Mouse (Mus musculus): ENCODE results near the gene 1700029H14Rik.
A peak's percentile ranks its signal among the peaks of the same experiment; 100 is the strongest.

1700029H14Rik gene

DNA sequence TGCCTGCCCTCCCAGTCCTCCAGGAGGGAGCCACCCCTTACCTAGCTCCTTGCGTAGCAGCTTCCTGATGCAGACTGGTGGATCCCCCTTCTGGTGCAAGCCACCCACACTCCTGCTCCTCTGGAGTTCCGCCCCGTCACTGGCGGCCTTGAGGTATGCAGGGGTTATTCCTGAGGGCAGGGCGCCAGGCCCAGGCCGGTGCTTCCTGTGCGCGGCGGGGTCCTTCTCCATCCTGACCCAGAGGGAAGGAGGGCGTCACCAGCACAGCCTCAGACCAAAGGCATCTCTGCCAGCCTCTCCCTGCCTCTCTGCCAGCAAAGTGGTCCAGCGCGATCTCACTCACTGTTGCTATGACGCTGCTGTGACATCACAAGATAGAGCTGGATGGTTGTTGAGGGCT is at the start of gene 1700029H14Rik:
Gene 1700029H14Rik (minus strand): TSS at position 344 of the 400 bp plus-strand sequence.
- DNase-seq: no peak

DNA sequence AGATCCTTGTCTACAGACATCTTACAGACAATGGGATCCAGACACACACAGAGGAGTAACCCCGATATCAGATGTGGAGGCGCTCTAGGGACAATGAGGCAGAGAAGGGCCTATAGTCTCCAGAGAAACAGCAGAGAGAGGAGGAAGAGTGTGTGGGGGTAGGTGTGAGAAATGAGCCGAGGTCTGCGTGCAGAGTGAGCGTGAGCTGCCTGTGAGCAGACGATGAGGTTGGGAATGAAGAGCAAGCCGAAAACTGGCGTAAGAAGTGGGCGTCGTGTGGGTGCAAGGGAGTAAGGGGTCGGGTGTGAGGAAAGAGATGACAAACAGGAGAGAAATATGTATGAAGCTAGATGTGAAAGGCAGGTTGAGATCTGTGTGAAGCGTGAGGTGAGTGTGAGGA is 49.4 kb upstream of the 1700029H14Rik start:
- no peak for DNase-seq

DNA sequence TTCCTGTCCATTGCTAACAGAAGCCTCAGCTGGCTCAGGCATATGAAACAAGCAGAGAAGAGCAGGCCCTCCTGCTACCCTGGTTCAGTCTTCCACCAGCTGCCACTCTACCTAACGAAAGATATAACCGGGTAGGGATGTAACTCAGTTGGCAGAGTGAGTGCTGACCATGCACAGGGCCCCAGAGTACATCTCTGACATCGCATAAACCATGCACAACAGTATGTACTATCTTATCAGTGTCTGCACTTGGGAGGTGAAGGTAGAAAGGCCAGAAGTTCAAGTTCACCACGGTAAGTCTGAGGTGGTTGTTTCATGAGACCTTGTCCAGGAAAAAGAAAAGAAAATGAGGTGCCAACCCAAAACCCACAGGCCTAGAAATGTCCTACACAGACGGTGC is 47.7 kb upstream of the 1700029H14Rik start:
- no peak for DNase-seq

DNA sequence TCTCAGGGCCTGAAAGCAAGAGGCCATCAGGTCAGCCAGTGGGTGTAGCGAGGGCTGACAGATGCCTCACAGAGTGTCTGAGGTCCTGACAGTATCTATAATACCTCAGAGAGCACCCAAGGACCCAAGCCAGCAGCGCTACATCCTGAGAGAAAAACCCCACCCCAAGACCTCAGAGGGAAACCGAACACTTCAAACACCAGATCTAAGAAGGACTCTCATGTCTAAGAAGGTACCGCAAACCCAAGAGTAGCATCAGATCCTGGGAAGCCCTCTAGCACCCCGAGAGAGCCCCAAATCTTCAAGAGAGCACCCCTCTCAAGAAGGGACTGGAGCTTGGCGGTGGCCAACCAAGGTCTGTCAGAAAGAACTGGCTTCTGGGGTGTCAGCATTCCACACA is 46.7 kb upstream of the 1700029H14Rik start:
- DNase-seq: no peak

DNA sequence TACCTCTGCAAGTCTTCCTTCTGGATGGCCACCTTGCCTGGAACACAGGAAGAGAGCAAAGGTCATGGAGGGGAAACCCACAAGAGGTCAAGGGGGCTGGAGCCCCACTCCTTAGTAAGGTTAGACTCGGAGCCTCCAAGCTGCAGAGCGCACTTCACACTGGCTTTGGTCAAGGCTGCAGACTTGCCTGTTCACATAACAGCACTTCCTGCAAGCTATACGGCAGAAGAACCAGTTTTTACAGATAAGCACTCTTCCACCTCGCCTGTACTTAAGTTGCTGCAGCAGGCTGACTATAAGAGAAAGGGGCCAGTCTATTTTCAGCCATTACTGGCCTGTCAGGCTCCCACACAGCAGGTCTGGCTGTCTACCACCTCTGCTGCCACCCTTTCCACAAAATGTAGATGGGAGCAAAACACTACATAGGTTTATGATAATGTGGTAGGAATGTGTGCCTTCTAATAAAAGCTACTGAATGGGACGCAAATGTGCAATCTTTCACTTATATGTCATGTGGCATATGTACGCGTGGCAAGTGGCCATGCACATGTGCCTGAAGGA is 43.7 kb upstream of the 1700029H14Rik start:
- no peak for DNase-seq

DNA sequence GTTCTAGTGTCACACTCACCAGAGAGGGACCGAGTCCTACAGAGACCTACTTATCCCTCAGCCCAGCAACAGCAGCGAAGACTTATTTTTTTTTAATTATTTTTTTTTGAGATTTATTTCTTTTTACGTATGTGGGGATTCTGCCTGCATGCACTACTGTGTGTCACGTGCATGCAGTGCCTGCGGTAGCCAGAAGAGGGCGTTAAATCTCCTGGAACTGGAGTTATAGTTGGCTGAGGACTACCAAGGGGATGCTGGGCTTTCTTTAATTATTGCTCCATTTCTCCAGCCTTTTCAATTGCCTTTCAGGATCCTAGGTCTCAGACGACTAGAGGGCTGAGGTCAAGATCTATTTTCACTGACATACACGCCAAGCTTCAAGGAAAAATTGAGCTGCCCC is 40.4 kb upstream of the 1700029H14Rik start:
- DNase-seq: peak; percentile 19

DNA sequence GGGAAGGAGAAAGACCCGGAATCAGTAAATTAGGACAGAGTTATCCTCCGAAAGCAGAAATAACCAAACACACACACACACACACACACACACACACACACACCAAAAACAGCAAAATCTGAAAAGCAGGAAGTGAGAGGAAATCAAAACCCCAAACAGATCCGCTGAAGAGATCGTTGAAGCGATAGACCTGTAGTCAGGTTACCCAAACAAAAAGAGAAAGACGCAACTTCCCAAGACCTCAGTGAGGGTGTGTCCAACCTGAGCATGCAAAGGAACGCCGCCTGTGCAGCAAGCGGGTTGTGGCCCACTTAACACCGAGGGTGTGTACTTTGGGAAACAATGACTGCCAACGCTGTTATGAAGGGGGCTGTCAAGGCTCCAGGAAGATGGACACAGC is 38.9 kb upstream of the 1700029H14Rik start:
- DNase-seq: peak; percentile 24

DNA sequence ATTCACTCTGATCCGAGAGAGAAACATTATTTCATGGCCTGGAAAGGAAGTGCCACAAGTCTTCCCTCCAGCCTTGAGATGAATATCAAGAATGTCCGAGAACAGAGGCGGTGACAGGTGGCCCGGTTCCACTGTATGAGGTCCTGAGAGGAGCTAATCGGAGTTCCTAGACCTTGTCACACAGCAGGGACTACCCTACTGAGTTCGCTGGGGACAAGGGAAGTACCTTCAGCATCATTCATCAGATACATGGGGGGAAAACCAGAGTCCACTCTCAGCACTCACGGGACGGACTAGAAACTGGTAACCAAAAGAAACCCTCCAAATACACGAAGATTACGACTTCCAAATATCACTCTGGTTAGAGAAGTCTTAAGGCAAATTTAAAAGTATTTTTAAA is 38.5 kb upstream of the 1700029H14Rik start:
- DNase-seq: no peak

DNA sequence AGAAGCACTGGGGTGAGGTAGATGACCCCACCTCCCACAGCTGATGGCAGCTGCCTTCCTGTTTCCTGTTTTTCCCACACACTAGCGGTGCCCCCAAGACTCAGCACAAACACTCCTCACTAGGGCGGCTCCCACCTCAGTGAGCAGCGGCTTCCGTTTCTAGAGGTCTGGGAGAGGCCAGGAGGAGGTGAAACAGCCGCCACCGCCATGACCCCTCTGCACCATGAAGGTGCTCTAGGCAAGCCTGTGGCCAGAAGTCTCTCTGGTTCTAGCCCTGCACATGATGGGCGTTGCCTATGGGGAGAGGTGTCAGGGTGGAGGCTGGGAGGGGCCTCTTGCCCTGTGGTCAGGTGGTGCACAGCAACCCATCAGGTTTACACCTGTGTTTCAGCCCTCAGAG is 37.9 kb upstream of the 1700029H14Rik start:
- DNase-seq: peak; percentile 34

DNA sequence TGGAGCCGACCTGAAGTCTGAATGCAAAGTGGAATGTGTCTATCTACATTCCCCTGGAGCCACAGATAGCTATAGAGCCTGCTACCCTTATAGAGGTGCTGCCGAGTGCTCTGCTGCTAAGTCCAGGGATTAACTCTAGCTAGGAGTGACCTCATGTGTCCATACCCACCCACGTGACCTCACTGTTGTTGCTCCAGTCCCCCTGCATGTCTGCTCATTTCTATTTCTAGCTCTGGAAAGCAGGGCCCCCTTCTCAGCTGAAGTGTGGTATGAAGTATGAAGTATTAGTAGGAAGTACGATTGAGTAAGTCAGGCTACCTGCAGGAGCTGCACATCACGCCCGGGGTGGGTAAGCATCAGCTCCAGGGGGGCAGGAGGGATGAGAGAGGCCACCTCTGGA is 35.5 kb upstream of the 1700029H14Rik start:
- DNase-seq: no peak

DNA sequence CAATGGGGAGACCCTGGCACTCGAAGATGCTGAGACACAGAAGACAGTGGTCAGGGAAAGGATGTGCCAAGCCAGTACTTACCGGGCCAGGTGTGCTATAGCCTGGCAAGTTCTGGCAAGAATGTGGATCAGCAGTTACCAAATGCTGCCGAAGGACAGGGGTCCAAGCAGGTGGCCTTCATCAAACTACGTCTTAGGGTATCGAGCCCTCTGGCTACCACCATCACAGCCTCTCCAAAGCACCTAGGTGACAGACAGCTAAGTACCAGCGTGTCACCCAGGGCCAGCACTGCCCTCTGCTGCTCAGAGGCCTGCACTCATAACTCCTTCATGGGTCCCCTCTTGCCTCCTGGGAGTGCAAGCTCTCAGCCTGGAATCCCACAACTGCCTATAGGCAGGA is 33.6 kb upstream of the 1700029H14Rik start:
- DNase-seq: no peak

DNA sequence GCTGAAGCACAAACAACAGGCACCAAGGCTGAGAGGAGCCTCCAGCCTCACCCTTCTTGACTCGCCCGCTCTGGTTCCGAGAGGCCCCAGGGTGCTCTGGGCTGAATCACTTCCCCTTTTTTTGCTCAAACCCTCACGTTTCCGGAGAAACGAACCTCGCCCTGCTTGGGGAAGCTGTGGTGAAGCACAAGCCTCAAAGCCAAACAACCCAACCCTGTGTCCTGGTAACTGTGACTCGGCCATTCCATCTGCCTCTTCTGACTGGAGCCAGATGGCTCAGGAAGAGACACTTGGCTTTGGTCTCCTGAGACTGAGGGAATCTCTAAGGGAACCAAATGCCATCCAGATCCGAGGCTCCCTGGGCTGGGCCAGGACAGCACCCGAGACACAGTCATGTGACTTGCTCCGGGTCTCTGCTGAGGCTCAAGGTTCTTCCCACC is 32.6 kb upstream of the 1700029H14Rik start:
- peak; percentile 28 for DNase-seq

DNA sequence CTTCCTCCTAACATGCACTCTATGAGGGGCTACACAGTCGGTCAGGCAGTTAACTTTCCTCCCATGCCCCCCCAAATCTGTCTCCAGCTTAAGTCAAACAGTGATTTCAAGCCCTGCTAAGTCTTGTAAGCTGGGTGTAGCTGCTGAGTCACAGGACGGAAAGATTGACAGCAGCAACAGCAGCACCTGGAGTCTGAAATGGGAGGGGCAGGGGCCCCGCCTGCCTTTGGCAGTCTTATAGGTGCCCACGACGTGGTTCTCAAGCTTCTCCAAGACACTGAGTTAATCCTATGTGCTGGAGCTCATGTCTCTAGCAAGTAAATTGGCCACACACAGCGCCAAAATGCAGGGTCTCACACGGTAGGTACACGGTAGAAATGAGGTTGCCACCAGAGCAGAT is 31.1 kb upstream of the 1700029H14Rik start:
- DNase-seq: no peak

DNA sequence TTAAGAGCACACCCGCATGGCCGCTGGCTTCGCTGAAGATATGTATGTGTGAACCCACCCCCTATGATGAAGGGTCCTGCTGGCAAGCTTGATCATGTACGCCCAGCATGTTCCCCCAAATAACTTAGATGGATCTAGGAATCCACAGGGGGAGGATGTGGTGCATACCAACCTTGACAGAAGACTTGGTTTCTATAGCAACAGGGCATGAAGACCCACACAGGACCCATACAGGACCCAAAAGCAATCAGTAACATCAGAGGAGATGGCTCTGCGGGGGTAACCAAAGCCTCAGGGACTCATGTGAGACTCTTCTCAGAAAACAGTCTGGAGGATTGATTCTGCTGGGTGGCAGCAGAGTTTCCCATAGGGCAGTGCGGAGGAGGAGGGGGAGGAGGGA is 29.0 kb upstream of the 1700029H14Rik start:
- no peak for DNase-seq

DNA sequence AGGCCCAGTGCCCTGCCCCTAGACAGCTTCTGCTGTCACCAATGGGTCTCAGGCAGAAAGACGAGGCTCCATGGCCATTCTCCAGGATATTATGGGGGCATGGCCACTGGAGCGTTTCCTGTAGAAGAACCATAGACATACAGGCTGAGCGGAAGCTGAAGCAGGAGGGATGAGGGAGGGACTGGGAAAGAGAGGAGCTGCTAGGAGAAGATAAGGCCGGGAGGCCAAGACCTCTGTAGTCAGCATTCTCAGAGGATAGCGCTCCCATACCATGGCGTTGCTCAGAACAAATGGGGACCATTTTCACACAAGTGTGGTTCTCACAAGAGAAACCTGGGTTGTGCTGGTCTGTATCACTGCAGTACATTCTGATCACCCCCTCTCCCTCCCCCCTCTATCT is 26.8 kb upstream of the 1700029H14Rik start:
- DNase-seq: no peak

DNA sequence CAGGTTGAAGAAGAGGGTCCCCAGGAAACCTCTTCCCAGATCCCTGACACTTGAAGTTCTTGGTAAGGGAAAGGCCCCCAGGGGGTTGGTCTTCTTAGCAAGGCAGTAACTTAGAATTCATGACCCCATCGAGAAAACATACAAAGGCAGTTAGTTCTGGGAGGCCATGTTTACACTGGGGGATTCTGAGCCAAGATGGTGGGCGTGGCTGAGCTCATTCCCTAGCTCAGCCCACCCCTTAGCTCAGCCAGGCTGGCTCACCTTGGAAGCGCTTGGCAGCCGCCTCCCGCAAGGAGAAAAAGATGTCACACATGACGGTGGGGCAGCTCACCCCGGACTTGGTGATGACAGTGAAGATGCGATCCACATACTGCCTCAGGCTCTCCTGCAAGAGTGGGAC is 22.4 kb upstream of the 1700029H14Rik start:
- no peak for DNase-seq

DNA sequence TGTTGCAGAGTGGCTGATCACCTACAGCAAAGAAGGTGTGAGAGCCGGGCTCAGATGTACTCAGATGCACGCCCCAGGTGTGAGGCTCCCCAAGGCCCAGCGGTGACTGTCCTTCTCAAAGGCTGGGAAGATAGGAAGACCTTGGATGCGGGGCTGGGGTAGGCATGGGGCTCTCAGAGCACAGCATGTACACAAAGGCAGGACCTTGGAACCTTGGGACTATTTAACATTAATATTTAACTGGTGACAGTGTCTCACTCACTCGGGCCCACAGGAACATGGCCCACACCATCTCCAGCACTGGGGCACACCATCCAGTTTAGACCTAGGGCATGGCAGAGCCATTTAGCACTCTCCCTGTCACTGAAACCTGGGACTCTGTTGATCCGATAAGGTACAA is 15.6 kb upstream of the 1700029H14Rik start:
- peak; percentile 55 for DNase-seq

DNA sequence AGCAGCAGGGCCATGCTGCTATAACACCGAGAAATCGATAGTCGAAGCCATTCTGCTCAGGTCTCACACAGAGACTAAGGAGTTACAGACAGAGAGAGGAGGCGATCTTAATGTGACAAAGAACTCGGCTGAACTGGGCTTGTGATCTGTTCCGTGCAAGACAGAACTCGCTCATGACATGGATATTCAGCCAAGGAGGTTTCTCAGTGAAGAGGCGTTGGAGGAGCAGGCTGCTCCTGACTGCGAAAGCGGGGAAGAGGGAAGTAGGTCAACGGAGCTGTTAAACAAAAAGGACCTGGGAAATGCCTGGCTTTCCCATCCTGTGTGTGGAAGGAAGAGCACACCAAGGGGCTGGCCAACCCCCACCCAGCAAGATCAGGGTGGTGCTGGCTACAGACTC is 9.7 kb upstream of the 1700029H14Rik start:
- no peak for DNase-seq

DNA sequence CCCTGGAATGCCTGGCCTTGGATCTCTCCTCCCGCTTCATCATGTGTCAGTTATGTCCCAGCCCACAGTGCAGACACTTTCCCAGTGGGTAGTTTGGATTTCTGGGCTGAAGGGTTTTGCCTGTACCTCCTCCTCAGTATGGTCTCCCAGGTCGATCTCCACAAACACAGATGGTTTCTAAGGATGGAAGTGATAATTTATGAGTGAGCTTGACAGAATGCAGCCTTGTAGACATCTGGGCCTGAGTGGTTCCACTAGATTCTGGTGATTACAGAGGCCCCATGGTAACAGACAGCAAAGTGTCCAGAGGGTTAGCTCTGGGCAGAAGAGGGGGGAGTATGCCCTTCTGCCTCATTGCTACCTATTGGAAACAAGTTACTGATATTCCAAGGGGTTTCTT is 4.7 kb downstream of the 1700029H14Rik start:
- DNase-seq: no peak

DNA sequence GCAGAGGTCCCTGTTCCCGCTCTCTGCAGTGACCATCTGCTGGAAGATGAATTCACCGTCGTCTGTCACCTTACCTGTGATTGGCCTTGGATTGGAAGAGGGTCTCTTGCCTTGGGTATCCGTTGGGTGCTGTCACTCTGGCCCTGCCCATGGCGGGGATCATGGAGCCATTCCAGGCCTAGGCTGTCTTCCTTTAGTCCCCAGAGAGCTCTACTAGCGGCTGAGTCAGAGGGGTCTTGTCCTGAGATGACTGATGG is 10.8 kb downstream of the 1700029H14Rik start:
- DNase-seq: no peak

DNA sequence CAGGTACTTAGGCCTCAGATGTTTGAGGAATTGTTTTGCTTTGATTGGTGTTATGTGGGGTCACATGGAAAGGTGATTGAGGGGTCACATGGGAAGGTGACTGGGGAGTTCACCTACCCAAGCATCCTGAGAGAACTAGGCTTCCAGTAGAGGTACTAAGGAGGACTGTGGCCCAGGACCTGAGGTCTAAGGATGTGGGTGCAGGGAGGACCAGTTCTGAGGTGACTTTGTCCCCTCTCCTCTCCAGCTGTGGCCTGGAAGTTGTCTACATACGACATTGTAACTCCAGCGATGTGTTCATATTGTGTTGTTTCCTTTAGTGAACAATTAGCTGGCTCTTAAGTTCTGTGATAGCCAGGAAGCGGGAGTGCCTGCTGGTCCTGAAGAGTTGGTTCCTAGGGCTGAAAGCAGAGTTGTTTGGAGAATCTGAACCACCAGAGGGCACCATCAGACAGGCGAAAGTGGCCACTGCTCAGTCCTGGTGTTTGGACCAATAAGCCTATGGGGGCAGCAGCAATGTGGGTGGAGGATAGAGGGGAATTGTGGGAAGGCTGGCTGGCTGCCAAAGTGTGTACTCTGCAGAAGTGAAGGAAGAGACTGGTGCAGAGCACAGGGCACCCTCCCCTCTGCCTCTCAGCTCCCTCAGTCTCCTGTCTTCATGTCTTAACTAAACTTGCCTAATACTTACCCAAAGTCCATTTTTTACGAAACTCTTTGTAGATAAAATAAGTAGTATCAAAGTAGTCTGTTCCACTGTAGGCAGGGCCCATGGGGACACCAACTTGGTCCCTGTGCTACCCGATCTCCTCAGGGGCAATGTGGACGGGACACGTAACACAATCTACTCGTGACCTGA is 11.3 kb downstream of the 1700029H14Rik start:
- peak; percentile 94 for DNase-seq

DNA sequence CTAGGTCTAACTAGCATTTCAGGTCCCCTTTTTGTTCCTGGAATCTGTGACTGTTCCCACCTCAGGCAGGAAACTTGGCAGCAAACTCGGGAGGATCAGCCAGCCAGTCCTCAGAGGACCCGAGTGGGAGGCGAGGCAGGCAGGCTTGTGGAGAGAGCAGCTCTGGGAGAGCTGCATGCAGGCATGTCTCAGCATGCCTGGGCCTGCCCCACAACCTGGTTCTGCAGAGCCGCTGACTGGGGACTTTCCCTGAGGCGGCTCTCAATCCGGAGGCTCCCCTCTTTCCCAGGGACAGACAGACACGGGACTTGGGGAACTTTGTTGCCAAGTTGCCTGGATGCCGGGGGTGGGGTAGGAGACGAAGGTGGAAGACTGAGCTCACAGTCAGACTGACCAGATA is 13.4 kb downstream of the 1700029H14Rik start:
- DNase-seq: peak; percentile 64

DNA sequence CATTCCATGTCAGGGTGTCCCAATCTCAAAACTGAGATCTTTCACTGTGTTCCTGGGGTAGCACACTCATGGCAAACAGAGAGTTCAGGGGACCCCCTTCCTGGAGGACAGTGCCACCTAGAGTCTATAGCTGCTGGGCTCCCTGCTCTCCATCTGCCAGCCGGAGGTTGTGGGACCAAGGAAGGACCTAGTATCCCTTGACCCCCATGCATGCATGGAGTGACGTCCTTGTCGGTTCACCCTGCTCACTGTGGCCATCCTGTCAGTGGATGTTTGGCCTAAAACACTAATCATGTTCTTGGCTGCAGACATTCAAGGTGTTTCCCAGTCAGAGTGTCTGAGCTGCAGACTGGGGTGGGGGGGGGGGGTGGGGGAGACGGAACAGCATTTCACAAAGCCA is 14.0 kb downstream of the 1700029H14Rik start:
- DNase-seq: peak; percentile 71

DNA sequence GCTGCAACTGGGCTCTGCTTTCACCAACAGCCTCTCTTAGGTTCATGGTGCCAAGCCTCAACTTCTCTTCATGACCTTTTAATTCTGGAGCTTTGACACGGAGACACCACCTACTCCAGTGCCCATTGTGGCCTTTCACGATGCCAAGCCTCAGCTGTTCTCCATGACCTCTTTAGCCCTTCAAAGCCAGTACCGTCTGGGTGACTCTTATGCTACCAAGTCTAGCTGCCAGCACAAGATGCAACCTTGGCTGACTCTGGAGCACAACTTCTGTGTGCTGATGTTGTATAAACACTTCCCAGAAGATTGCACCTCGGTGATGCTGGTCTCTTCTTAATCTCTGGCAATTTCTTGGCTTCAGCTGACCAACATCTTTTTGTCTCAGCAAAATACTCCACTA is 15.8 kb downstream of the 1700029H14Rik start:
- DNase-seq: no peak

DNA sequence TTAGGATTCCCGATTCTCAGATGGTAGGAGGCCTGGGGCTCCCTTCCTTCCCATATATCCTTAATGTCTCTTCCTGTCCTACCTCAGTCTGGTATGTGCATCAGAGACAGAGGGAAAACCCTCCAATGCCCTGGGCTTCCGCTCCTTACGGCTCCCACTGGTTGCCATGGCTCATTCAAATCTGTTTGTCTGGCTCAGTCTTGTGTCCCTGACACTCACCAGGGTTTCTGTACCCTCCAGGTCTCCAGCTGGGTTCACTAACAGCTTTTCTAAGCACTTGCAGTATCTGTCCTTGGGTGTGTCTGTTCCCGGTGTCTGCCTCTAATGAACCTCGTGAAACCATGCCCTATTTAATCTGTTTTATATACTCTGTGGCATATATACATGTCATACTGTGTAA is 20.7 kb downstream of the 1700029H14Rik start:
- DNase-seq: no peak

All from kidney, adult 9 months (tissue).